Mouse (Mus musculus) bone marrow macrophage, adult 2 months (primary cell): ENCODE results near the gene Krt75.

ENCODE experiments used
- CTCF ChIP-seq: IDR thresholded peaks from 2 replicates; pipeline ENCODE4 v1.5.1; 2012; ENCODE audit warnings: low read depth, mild to moderate bottlenecking, low read length, moderate library complexity
- POLR2A ChIP-seq: IDR thresholded peaks from 2 replicates; pipeline ENCODE4 v1.6.1; 2012; ENCODE audit warnings: mild to moderate bottlenecking, low read depth, low read length, borderline replicate concordance

DNA sequence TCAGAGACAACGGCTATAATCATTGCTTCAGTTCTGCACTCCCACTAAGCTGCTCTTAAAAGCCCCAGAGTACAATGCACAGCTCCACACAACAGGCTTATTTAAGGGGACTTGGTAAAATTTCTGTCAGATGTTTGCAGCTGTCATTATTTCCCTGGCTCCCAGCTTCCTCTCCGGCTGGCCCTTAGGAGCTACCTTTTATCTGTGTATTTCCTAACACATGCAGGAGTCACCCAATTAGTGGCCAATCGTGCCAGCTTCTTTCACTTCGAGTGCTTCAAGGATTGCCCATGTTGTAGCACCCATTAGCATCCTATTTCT is 35.2 kb downstream of the Krt75 start:
- peak; percentile 27; the same call in 1 of the 2 replicates for TF ChIP-seq CTCF
- no peak for TF ChIP-seq POLR2A
